ENCODE assay signal across 9 mouse cellular contexts in genomic region chr4:154907833-154908232, GRCm38 (mm10). TPM values are rescaled to one million over a fixed set of nuclear protein-coding genes. Genes with fewer than 3 reads are reported as not detected.
DNase-seq lines count a peak whose midpoint lies in the region; ATAC-seq and TF ChIP-seq lines count a peak whose summit lies in the region.
"Had no signal": no experiment of that assay in that cellular context is flagged by ENCODE, and none has a peak within 500 bp of the region (broad histone marks: within the 10 kb centered on the region; RNA-seq: fewer than 3 reads in every experiment).

No protein-coding gene starts in this region.

- peak overlapping the region; percentile 36 for H3K4me2 ChIP-seq in liver, postnatal 0 days (ENCODE audit: low read depth, low read length)
- no peak overlapping the region for H3K4me2 ChIP-seq in neural tube, embryonic 14.5 days (ENCODE audit: low read depth, low read length)

- peaks cover 0 to 19% of the 10 kb centered on the region in 2 experiments; a peak in 2 of 4 replicates for H3K36me3 ChIP-seq in MEL (ENCODE audit: control insufficient read depth in 1 of 2, insufficient read depth in 2 of 2, low read length in 2 of 2)
- no peaks in the 10 kb centered on the region for H3K36me3 ChIP-seq in liver, postnatal 0 days (replicated peaks; ENCODE audit: insufficient read depth, low read length)
- no peaks in the 10 kb centered on the region for H3K36me3 ChIP-seq in neural tube, embryonic 14.5 days (ENCODE audit: control insufficient read depth, insufficient read depth, low read length)

- TF ChIP-seq EP300 in MEL (IDR thresholded peaks at IDR 0.05; ENCODE audit: low read depth in 1 of 2, low read length in 2 of 2), result no peak
- TF ChIP-seq EP300 in liver, postnatal 0 days (IDR thresholded peaks at IDR 0.05; ENCODE audit: low read depth), result 0 out of 2 replicates have a peak, but pooled peaks have one; percentile 11

- WGBS in liver, postnatal 0 days (ENCODE audit: insufficient replicate concordance), result 41% methylated on average over 17 of the region's 17 CpGs
- 51% methylated on average over 17 of the region's 17 CpGs for WGBS in neural tube, embryonic 14.5 days

- H3K4me3 ChIP-seq in MEL (ENCODE audit: control insufficient read depth in 1 of 2, insufficient read depth in 1 of 2, low read depth in 2 of 2, low read length in 2 of 2), result no peak overlapping the region
- no peak overlapping the region for H3K4me3 ChIP-seq in liver, postnatal 0 days (ENCODE audit: low read depth, low read length)
- no peak overlapping the region for H3K4me3 ChIP-seq in neural tube, embryonic 14.5 days (ENCODE audit: low read depth, low read length)
- H3K4me3 ChIP-seq: megakaryocyte, embryonic 14.5 days had no signal

- TF ChIP-seq POLR2A in MEL (IDR thresholded peaks at IDR 0.05; ENCODE audit: control insufficient read depth in 1 of 2, insufficient read depth in 1 of 2, low read depth in 1 of 2, low read length in 2 of 2, poor library complexity in 1 of 2), result no peak

- H3K79me2 ChIP-seq in MEL (ENCODE audit: control insufficient read depth, insufficient read depth, low read length, poor library complexity), result 0 out of 2 replicates have a peak, but pooled peaks cover 1% of the 10 kb centered on the region

- peak; percentile 65 to 81 (median 80) for TF ChIP-seq CTCF in MEL (IDR thresholded peaks at IDR 0.05 in 2 of 3, conservative IDR thresholded peaks at IDR 0.05 in 1 of 3; ENCODE audit: control insufficient read depth in 1 of 3, insufficient read depth in 1 of 3, low read depth in 2 of 3, low read length in 3 of 3, poor library complexity in 1 of 3, severe bottlenecking in 1 of 3)
- TF ChIP-seq CTCF in liver, postnatal 0 days (IDR thresholded peaks at IDR 0.05; ENCODE audit: low read depth), result peak; percentile 93

- no peak overlapping the region for H3K9ac ChIP-seq in MEL (ENCODE audit: control insufficient read depth, low read depth, low read length, poor library complexity, severe bottlenecking)
- peak overlapping the region; percentile 42; the same call in 1 of the 2 replicates for H3K9ac ChIP-seq in liver, postnatal 0 days (replicated peaks)
- H3K9ac ChIP-seq in neural tube, embryonic 14.5 days (replicated peaks; ENCODE audit: low read depth, low read length), result no peak overlapping the region

- peak; percentile 48 for ATAC-seq in liver, postnatal 0 days
- peak; percentile 68 for ATAC-seq in neural tube, embryonic 14.5 days (ENCODE audit: low read depth)

- TF ChIP-seq RAD21 in MEL (IDR thresholded peaks at IDR 0.05; ENCODE audit: low read depth, low read length), result peak; percentile 27

- DNase-seq in MEL (ENCODE audit: low read depth, low spot score), result peak; percentile 84
- peak; percentile 86 for DNase-seq in c-Kit-positive CD71-positive TER-119-negative erythroid progenitor cells, embryonic 14.5 days (ENCODE audit: low read depth)
- peak; percentile 69 for DNase-seq in fibroblast of lung, adult 2 months (ENCODE audit: low read depth)
- DNase-seq in heart, postnatal 4 days, result peak; percentile 80
- DNase-seq in layer of hippocampus, adult 18-20 months (ENCODE audit: low spot score in 2 of 2), result peak; percentile 50 to 76
- DNase-seq in liver, postnatal 0 days, result peak; percentile 90
- DNase-seq in thymus, postnatal 10 days (ENCODE audit: low spot score in 2 of 2), result peak; percentile 23 to 80

- H3K9me3 ChIP-seq in MEL (replicated peaks; ENCODE audit: insufficient read depth, low read length), result no peaks in the 10 kb centered on the region
- H3K9me3 ChIP-seq in liver, postnatal 0 days (ENCODE audit: low read length), result no peaks in the 10 kb centered on the region
- no peaks in the 10 kb centered on the region for H3K9me3 ChIP-seq in neural tube, embryonic 14.5 days (ENCODE audit: control insufficient read depth, low read length)
- H3K9me3 ChIP-seq: megakaryocyte, embryonic 14.5 days had no signal

- H3K4me1 ChIP-seq in MEL (ENCODE audit: control insufficient read depth in 1 of 2, insufficient read depth in 2 of 2, low read length in 2 of 2), result peaks cover 16 to 31% of the 10 kb centered on the region in 2 experiments
- H3K4me1 ChIP-seq in liver, postnatal 0 days (ENCODE audit: insufficient read depth), result peaks cover 42% of the 10 kb centered on the region
- peaks cover 3% of the 10 kb centered on the region; the same call in 1 of the 2 replicates for H3K4me1 ChIP-seq in neural tube, embryonic 14.5 days (ENCODE audit: control insufficient read depth, insufficient read depth, low read length)

- H3K27me3 ChIP-seq in MEL (ENCODE audit: control insufficient read depth in 1 of 2, insufficient read depth in 2 of 2, low read length in 2 of 2), result no peaks in the 10 kb centered on the region
- no peaks in the 10 kb centered on the region for H3K27me3 ChIP-seq in liver, postnatal 0 days (ENCODE audit: insufficient read depth, low read length)
- no peaks in the 10 kb centered on the region for H3K27me3 ChIP-seq in neural tube, embryonic 14.5 days (ENCODE audit: control insufficient read depth, insufficient read depth, low read length)
- H3K27me3 ChIP-seq: megakaryocyte, embryonic 14.5 days had no signal

- no peak overlapping the region for H3K27ac ChIP-seq in MEL (ENCODE audit: control insufficient read depth, low read depth, low read length)
- peak overlapping the region; percentile 71 for H3K27ac ChIP-seq in liver, postnatal 0 days (ENCODE audit: low read depth)
- H3K27ac ChIP-seq in neural tube, embryonic 14.5 days (ENCODE audit: low read depth, low read length), result no peak overlapping the region

TF ChIP-seq in MEL, 35 proteins besides CTCF, POLR2A, EP300 and RAD21 (continues in another document):
- TF ChIP-seq MYB (IDR thresholded peaks at IDR 0.05; ENCODE audit: low read depth, low read length), result no peak
- no peak for TF ChIP-seq ELF1 (IDR thresholded peaks at IDR 0.05; ENCODE audit: low read depth, low read length)
- TF ChIP-seq ZMIZ1 (IDR thresholded peaks at IDR 0.05; ENCODE audit: low read depth, low read length), result no peak
- no peak for TF ChIP-seq CHD2 (IDR thresholded peaks at IDR 0.05; ENCODE audit: low read length)
- no peak for TF ChIP-seq RCOR1 (IDR thresholded peaks at IDR 0.05; ENCODE audit: low read depth, low read length)
- no peak for TF ChIP-seq POLR2AphosphoS2 (IDR thresholded peaks at IDR 0.05; ENCODE audit: low read length)
- TF ChIP-seq TBP (IDR thresholded peaks at IDR 0.05; ENCODE audit: low read depth, low read length), result no peak
- no peak for TF ChIP-seq GATA1 (IDR thresholded peaks at IDR 0.05; ENCODE audit: low read depth, low read length)
- TF ChIP-seq MXI1 (IDR thresholded peaks at IDR 0.05; ENCODE audit: low read depth, low read length), result no peak
- no peak for TF ChIP-seq NRF1 (IDR thresholded peaks at IDR 0.05; ENCODE audit: insufficient read depth, low read depth, low read length, poor library complexity, severe bottlenecking)
- 0 out of 2 replicates have a peak, but pooled peaks have one; percentile 41 for TF ChIP-seq HCFC1 (IDR thresholded peaks at IDR 0.05; ENCODE audit: low read depth, low read length)
- no peak for TF ChIP-seq JUND (IDR thresholded peaks at IDR 0.05; ENCODE audit: low read depth, low read length)
- no peak for TF ChIP-seq ZNF384 (IDR thresholded peaks at IDR 0.05; ENCODE audit: low read depth, low read length)
- TF ChIP-seq ETS1 (IDR thresholded peaks at IDR 0.05; ENCODE audit: low read depth, low read length), result no peak

RNA-seq across cellular contexts. Expression of gene Fam213b, which starts 8.9 kb away (rescaled TPM):
- total RNA-seq in MEL (2012; rRNA removed), result not detected in 2 replicates
- polyA plus RNA-seq in MEL (2012; ENCODE audit: insufficient read depth in 1 of 2, insufficient read length in 2 of 2, low read depth in 1 of 2, low replicate concordance in 2 of 2, missing spikeins in 1 of 2), result not detected
- total RNA-seq in heart, postnatal 4 days (2021), result 10 to 100 TPM; 37.8 to 39.7 TPM
- 10 to 100 TPM; 54.8 to 58.7 TPM for total RNA-seq in layer of hippocampus, adult 18-20 months (2021)
- polyA plus RNA-seq in liver, postnatal 0 days (2015; fragmentation: Nextera tagmentation; extraction: Ambion mirVana), result 5.9 and 6.5 TPM in 2 replicates
- 51.9 and 64.7 TPM in 2 replicates for polyA plus RNA-seq in neural tube, embryonic 14.5 days (2014; fragmentation: Nextera tagmentation; extraction: Ambion mirVana)

RNA-seq across cellular contexts. Expression of gene Tnfrsf14, which starts 20.5 kb away (rescaled TPM):
- 8.6 and 13.4 TPM in 2 replicates for total RNA-seq in MEL (2012; rRNA removed)
- polyA plus RNA-seq in MEL (2012; ENCODE audit: insufficient read depth in 1 of 2, insufficient read length in 2 of 2, low read depth in 1 of 2, low replicate concordance in 2 of 2, missing spikeins in 1 of 2), result 1 to 10 TPM in 1 of 2 experiments, not detected in 1; 8.2 TPM
- 1 to 10 TPM; 2.7 to 3.7 TPM for total RNA-seq in heart, postnatal 4 days (2021)
- 1 to 10 TPM in 1 of 2 experiments, under 1 TPM in 1; 0.94 to 1.2 TPM for total RNA-seq in layer of hippocampus, adult 18-20 months (2021)
- polyA plus RNA-seq in liver, postnatal 0 days (2015; fragmentation: Nextera tagmentation; extraction: Ambion mirVana), result 17.2 and 20.0 TPM in 2 replicates
- not detected in 2 replicates for polyA plus RNA-seq in neural tube, embryonic 14.5 days (2014; fragmentation: Nextera tagmentation; extraction: Ambion mirVana)

RNA-seq across cellular contexts. Expression of gene Mmel1, which starts 38.4 kb away (rescaled TPM):
- 0.08 TPM in 1 of 2 replicates, not detected in the other for total RNA-seq in MEL (2012; rRNA removed)
- polyA plus RNA-seq in MEL (2012; ENCODE audit: insufficient read depth in 1 of 2, insufficient read length in 2 of 2, low read depth in 1 of 2, low replicate concordance in 2 of 2, missing spikeins in 1 of 2), result under 1 TPM in 1 of 2 experiments, not detected in 1; 0.07 TPM
- total RNA-seq in heart, postnatal 4 days (2021), result under 1 TPM; 0.21 to 0.72 TPM
- total RNA-seq in layer of hippocampus, adult 18-20 months (2021), result under 1 TPM; 0.20 to 0.25 TPM
- polyA plus RNA-seq in liver, postnatal 0 days (2015; fragmentation: Nextera tagmentation; extraction: Ambion mirVana), result 0.80 and 0.98 TPM in 2 replicates
- polyA plus RNA-seq in neural tube, embryonic 14.5 days (2014; fragmentation: Nextera tagmentation; extraction: Ambion mirVana), result 0.40 and 0.50 TPM in 2 replicates

RNA-seq across cellular contexts. Expression of gene Hes5, which starts 52.9 kb away (rescaled TPM):
- not detected in 2 replicates for total RNA-seq in MEL (2012; rRNA removed)
- polyA plus RNA-seq in MEL (2012; ENCODE audit: insufficient read depth in 1 of 2, insufficient read length in 2 of 2, low read depth in 1 of 2, low replicate concordance in 2 of 2, missing spikeins in 1 of 2), result not detected
- total RNA-seq in heart, postnatal 4 days (2021), result not detected
- total RNA-seq in layer of hippocampus, adult 18-20 months (2021), result 10 to 100 TPM; 15.5 to 25.8 TPM
- 0.15 and 0.21 TPM in 2 replicates for polyA plus RNA-seq in liver, postnatal 0 days (2015; fragmentation: Nextera tagmentation; extraction: Ambion mirVana)
- polyA plus RNA-seq in neural tube, embryonic 14.5 days (2014; fragmentation: Nextera tagmentation; extraction: Ambion mirVana), result 40.9 and 60.1 TPM in 2 replicates

RNA-seq across cellular contexts. Expression of gene Pank4, which starts 56.1 kb away (rescaled TPM):
- 31.2 and 38.4 TPM in 2 replicates for total RNA-seq in MEL (2012; rRNA removed)
- polyA plus RNA-seq in MEL (2012; ENCODE audit: insufficient read depth in 1 of 2, insufficient read length in 2 of 2, low read depth in 1 of 2, low replicate concordance in 2 of 2, missing spikeins in 1 of 2), result 10 to 100 TPM in 1 of 2 experiments, not detected in 1; 55.5 TPM
- total RNA-seq in heart, postnatal 4 days (2021), result 10 to 100 TPM; 34.9 to 37.5 TPM
- total RNA-seq in layer of hippocampus, adult 18-20 months (2021), result 10 to 100 TPM; 36.0 to 37.7 TPM
- 10.9 and 11.4 TPM in 2 replicates for polyA plus RNA-seq in liver, postnatal 0 days (2015; fragmentation: Nextera tagmentation; extraction: Ambion mirVana)
- polyA plus RNA-seq in neural tube, embryonic 14.5 days (2014; fragmentation: Nextera tagmentation; extraction: Ambion mirVana), result 36.1 and 37.3 TPM in 2 replicates

Comparison
In these comparisons a context has a peak if more than half of its experiments do, and no peak if none do; other contexts are left out.
1. RNA of gene Fam213b, which starts 8.9 kb away (total RNA-seq): 54.8 to 58.7 TPM in layer of hippocampus, adult 18-20 months and 37.8 to 39.7 TPM in heart, postnatal 4 days; not detected in MEL; every median in the first group is over 10 times any median in the second.
2. Peak in every context shown above with its lines, with median percentiles within 50 percentile points of each other: DNase-seq.